Mouse (Mus musculus) hindbrain, embryonic 14.5 days (tissue): ENCODE data around the gene Acbd5. TPM values are rescaled to one million over a fixed set of nuclear protein-coding genes. Genes with fewer than 3 reads are reported as not detected.

ENCODE experiments used
- polyA plus RNA-seq: library from polyadenylated mRNA; unstranded; fragments of >200 nt; fragmentation: Nextera tagmentation; extraction: Ambion mirVana; gene quantifications from 2 replicates; pipeline ENCODE4 v1.2.1, GENCODE M21; 2014

Acbd5 gene
- polyA plus RNA-seq, 1 experiment from 2014 or later = 67.2 TPM

Other genes with a start within 250 kb of the Acbd5 start
- gene Pdss1, start 172.6 kb upstream of the Acbd5 start, polyA plus RNA-seq = 22.4 and 24.1 TPM in 2 replicates
- 62.2 and 67.9 TPM in 2 replicates for gene Abi1, start 27.9 kb upstream of the Acbd5 start, polyA plus RNA-seq
- 2.9 and 3.2 TPM in 2 replicates for gene Mastl, start 87.9 kb downstream of the Acbd5 start, polyA plus RNA-seq
- gene Yme1l1, start 88.2 kb downstream of the Acbd5 start, polyA plus RNA-seq = 62.9 and 69.9 TPM in 2 replicates
- gene 4931423N10Rik, start 139.3 kb downstream of the Acbd5 start, polyA plus RNA-seq = 0.13 TPM in 1 of 2 replicates, not detected in the other